Mouse (Mus musculus): ENCODE measurements around the gene Pih1d1. TPM values are rescaled to one million over a fixed set of nuclear protein-coding genes. Genes with fewer than 3 reads are reported as not detected.

Pih1d1 gene
- total and polyA plus RNA-seq, 3 experiments = 33.8 to 48.1 (median 36.7) TPM

DNA sequence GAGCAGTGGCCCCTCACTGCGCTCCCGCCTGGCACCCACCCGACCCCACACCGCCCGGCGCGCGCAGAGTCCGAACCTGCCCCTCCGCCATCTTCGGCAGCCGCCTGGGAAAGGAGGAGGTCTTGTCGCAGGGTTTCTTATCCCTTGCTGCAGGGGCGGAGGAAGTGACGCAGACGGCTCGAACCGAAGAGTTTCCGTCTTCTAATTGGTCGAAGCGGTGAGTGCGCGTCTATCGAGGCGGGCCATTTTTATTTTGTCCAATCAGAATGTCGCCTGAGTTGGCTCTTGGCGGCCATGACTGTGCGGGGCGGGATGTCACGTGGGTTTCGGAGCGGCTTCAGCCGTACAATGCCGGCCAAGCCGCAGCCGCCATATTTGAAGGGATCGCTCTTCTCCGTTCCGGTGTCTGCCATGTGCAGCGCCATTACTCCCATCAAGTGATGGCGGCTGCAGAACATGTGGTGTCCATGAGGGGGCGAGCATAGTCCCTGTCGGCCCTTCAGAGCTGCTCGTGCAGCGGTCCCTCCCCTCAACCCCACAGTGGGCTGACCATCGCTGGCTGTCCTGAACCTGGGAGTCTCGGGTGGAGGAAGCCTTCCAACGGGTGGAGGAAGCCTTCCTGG lies 25.4 kb upstream of the Pih1d1 start, which contains the start of gene Rpl13a:
Gene Rpl13a (minus strand): TSS at position 138 of the 623 bp plus-strand sequence.
- peak within 1 kb of the TSS; percentile 97 for H3K27ac ChIP-seq
- intact Hi-C loops (cut with DNase I) = loop anchor here (1.0 kb wide), 1 partner anchor 26 kb away; the partner anchor contains the start of genes Aldh16a1 and Pih1d1
- H3K27me3 ChIP-seq (ENCODE audit: control insufficient read depth, insufficient read depth, low read length) = no peaks in the 10 kb centered on the region
- peak; percentile 98 to 99 for DNase-seq
- under 1% methylated on average over 48 of the region's 48 CpGs for WGBS
- no peaks in the 10 kb centered on the region; the same call in 1 of the 2 replicates for H3K79me2 ChIP-seq (replicated peaks; ENCODE audit: control insufficient read depth, insufficient read depth, low read length)
- peak within 1 kb of the TSS; percentile 95 for H3K9ac ChIP-seq (ENCODE audit: low read depth, low read length)
- H3K36me3 ChIP-seq (ENCODE audit: control insufficient read depth, insufficient read depth, low read length) = peaks cover 7% of the 10 kb centered on the region
- peak within 1 kb of the TSS; percentile 92 for H3K4me3 ChIP-seq
- peaks cover 3% of the 10 kb centered on the region; the same call in 1 of the 2 replicates for H3K4me1 ChIP-seq (ENCODE audit: control insufficient read depth, insufficient read depth, low read length)
- peak; percentile 80 for TF ChIP-seq EP300 (IDR thresholded peaks at IDR 0.05; ENCODE audit: insufficient read depth, low read depth, low read length)
- peak; percentile 91 for TF ChIP-seq CTCF (IDR thresholded peaks at IDR 0.05)
- peak; percentile 95 for TF ChIP-seq POLR2A (IDR thresholded peaks at IDR 0.05; ENCODE audit: insufficient read depth, low read depth, low read length)

GRCm38 (mm10) chr7:45129318-45129717 lies 24.8 kb upstream of the Pih1d1 start:
- peaks cover 7% of the 10 kb centered on the region for H3K36me3 ChIP-seq (ENCODE audit: control insufficient read depth, insufficient read depth, low read length)
- H3K27ac ChIP-seq = peak overlapping the region; percentile 83
- H3K27me3 ChIP-seq (ENCODE audit: control insufficient read depth, insufficient read depth, low read length) = no peaks in the 10 kb centered on the region
- 3% methylated on average over 17 of the region's 17 CpGs for WGBS
- no peak for DNase-seq
- H3K4me1 ChIP-seq (ENCODE audit: control insufficient read depth, insufficient read depth, low read length) = peaks cover 3% of the 10 kb centered on the region; the same call in 1 of the 2 replicates
- H3K9ac ChIP-seq (ENCODE audit: low read depth, low read length) = peak overlapping the region; percentile 68
- peak overlapping the region; percentile 68 for H3K4me3 ChIP-seq
- intact Hi-C loops (cut with DNase I) = loop anchor here (1.0 kb wide), 1 partner anchor 25 kb away; the partner anchor contains the start of genes Aldh16a1 and Pih1d1
- TF ChIP-seq POLR2A (IDR thresholded peaks at IDR 0.05; ENCODE audit: insufficient read depth, low read depth, low read length) = no peak
- no peak for TF ChIP-seq EP300 (IDR thresholded peaks at IDR 0.05; ENCODE audit: insufficient read depth, low read depth, low read length)
- no peak for TF ChIP-seq CTCF (IDR thresholded peaks at IDR 0.05)
- no peaks in the 10 kb centered on the region; the same call in 1 of the 2 replicates for H3K79me2 ChIP-seq (replicated peaks; ENCODE audit: control insufficient read depth, insufficient read depth, low read length)

- Histone ChIP-seq H3K9ac (ENCODE audit: low read depth, low read length) (no peak overlapping the region), H3K27ac (no peak overlapping the region), H3K4me1 (ENCODE audit: control insufficient read depth, insufficient read depth, low read length) (peaks cover 4% of the 10 kb centered on the region; the same call in 1 of the 2 replicates), H3K36me3 (ENCODE audit: control insufficient read depth, insufficient read depth, low read length) (peaks cover 7% of the 10 kb centered on the region), H3K4me3 (no peak overlapping the region), H3K27me3 (ENCODE audit: control insufficient read depth, insufficient read depth, low read length) (no peaks in the 10 kb centered on the region), H3K79me2 (replicated peaks; ENCODE audit: control insufficient read depth, insufficient read depth, low read length) (no peaks in the 10 kb centered on the region; the same call in 1 of the 2 replicates)
- no peak for DNase-seq
- WGBS = 72% methylated on average over 15 of the region's 15 CpGs
- TF ChIP-seq POLR2A (IDR thresholded peaks at IDR 0.05; ENCODE audit: insufficient read depth, low read depth, low read length) (no peak), CTCF (IDR thresholded peaks at IDR 0.05) (no peak), EP300 (IDR thresholded peaks at IDR 0.05; ENCODE audit: insufficient read depth, low read depth, low read length) (no peak)
- intact Hi-C loops (cut with DNase I) = loop anchor here (1.0 kb wide), 1 partner anchor 24 kb away; the partner anchor contains the start of genes Aldh16a1 and Pih1d1
These were observed 24.2 kb upstream of the Pih1d1 start for GRCm38 (mm10) chr7:45129776-45130512.

- H3K27ac ChIP-seq = no peak overlapping the region
- H3K79me2 ChIP-seq (replicated peaks; ENCODE audit: control insufficient read depth, insufficient read depth, low read length) = no peaks in the 10 kb centered on the region; the same call in 1 of the 2 replicates
- no peaks in the 10 kb centered on the region for H3K27me3 ChIP-seq (ENCODE audit: control insufficient read depth, insufficient read depth, low read length)
- WGBS = 81% methylated on average over 11 of the region's 11 CpGs
- H3K4me1 ChIP-seq (ENCODE audit: control insufficient read depth, insufficient read depth, low read length) = peaks cover 5% of the 10 kb centered on the region; the same call in 1 of the 2 replicates
- TF ChIP-seq CTCF (IDR thresholded peaks at IDR 0.05) (no peak), EP300 (IDR thresholded peaks at IDR 0.05; ENCODE audit: insufficient read depth, low read depth, low read length) (no peak), POLR2A (IDR thresholded peaks at IDR 0.05; ENCODE audit: insufficient read depth, low read depth, low read length) (no peak)
- peaks cover 7% of the 10 kb centered on the region for H3K36me3 ChIP-seq (ENCODE audit: control insufficient read depth, insufficient read depth, low read length)
- DNase-seq = no peak
- H3K4me3 ChIP-seq = no peak overlapping the region
- intact Hi-C loops (cut with DNase I) = no loop called here
- H3K9ac ChIP-seq (ENCODE audit: low read depth, low read length) = no peak overlapping the region
These were observed 22.3 kb upstream of the Pih1d1 start for GRCm38 (mm10) chr7:45131850-45132249.

DNA sequence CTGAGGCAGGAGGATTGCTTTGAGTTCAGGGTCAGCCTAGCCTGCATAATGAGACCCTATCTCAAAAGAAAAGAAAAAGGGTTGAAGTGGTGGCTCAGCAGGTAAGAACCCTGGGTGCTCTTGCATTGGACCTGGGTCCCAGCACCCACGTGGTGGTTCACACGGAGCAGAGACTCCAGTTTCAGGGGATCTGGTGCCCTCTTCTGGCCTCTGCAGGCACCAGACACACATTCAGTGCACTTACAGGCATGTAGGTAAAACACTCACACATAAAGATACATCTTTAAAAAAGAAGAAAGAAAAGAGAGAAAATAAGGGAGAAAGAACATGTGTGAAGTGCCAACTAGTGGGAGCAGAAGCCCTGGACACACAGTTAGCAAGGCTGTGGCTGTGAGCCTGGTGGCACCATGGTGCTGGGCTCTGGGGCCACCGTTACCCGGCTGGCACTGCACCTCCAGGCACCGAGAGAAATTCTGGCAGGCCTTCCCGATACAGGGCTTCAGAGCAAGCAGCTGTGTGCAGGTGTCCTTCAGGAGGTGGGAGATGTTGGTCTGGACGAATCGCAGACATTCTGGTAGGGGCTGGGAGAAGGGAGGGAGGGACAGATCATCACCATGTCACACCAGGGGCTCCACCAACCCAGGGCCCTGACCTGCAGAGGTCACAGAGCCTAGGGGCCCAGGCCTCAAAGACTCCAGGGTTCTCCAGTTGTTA lies 20.5 kb upstream of the Pih1d1 start:
- peak; percentile 52 for TF ChIP-seq CTCF (IDR thresholded peaks at IDR 0.05)
- TF ChIP-seq EP300 (IDR thresholded peaks at IDR 0.05; ENCODE audit: insufficient read depth, low read depth, low read length) = no peak
- Histone ChIP-seq H3K79me2 (replicated peaks; ENCODE audit: control insufficient read depth, insufficient read depth, low read length) (no peaks in the 10 kb centered on the region), H3K9ac (ENCODE audit: low read depth, low read length) (no peak overlapping the region), H3K36me3 (ENCODE audit: control insufficient read depth, insufficient read depth, low read length) (no peaks in the 10 kb centered on the region), H3K4me1 (ENCODE audit: control insufficient read depth, insufficient read depth, low read length) (peaks cover 5% of the 10 kb centered on the region; the same call in 1 of the 2 replicates), H3K27ac (no peak overlapping the region), H3K27me3 (ENCODE audit: control insufficient read depth, insufficient read depth, low read length) (no peaks in the 10 kb centered on the region), H3K4me3 (no peak overlapping the region)
- 86% methylated on average over 8 of the region's 8 CpGs for WGBS
- intact Hi-C loops (cut with DNase I) = no loop called here
- DNase-seq = no peak

Data from heart, adult 2 months (tissue).